Mouse (Mus musculus) MEL (cell line): ENCODE results near the gene Gmppb. TPM values are rescaled to one million over a fixed set of nuclear protein-coding genes. Genes with fewer than 3 reads are reported as not detected.

Experiments
- DNase-seq: peaks from one replicate; pipeline ENCODE4 v3.0.0; 2011; ENCODE audit warnings: low read depth, low spot score
- H3K27ac ChIP-seq: 2 replicates; pipeline ENCODE4 v1.5.1; 2012; ENCODE audit warnings: low read depth, mild to moderate bottlenecking, control low read depth, low read length, moderate library complexity; ENCODE audit not compliant: control insufficient read depth
- H3K27me3 ChIP-seq, 2 experiments: fragments of 150-350 bp in 1 of 2; sonication (generic) in 1 of 2; 2 replicates each; pipeline ENCODE4 v1.6.1; 2012; ENCODE audit warnings: low read length in 2 of 2, mild to moderate bottlenecking in 2 of 2, improper control_type of control experiment in 1 of 2, moderate library complexity in 1 of 2; ENCODE audit not compliant: insufficient read depth in 2 of 2, control insufficient read depth in 1 of 2
- H3K36me3 ChIP-seq, 2 experiments: 2 replicates each; pipeline ENCODE4 v1.6.1; 2012 to 2014; ENCODE audit warnings: low read length in 2 of 2, improper control_type of control experiment in 1 of 2, inconsistent platforms in 1 of 2, mild to moderate bottlenecking in 1 of 2; ENCODE audit not compliant: insufficient read depth in 2 of 2, control insufficient read depth in 1 of 2
- H3K4me1 ChIP-seq, 2 experiments: fragments of 150-350 bp in 1 of 2; sonication (generic) in 1 of 2; 2 replicates each; pipeline ENCODE4 v1.6.1; 2012; ENCODE audit warnings: low read length in 2 of 2, improper control_type of control experiment in 1 of 2, mild to moderate bottlenecking in 1 of 2; ENCODE audit not compliant: insufficient read depth in 2 of 2, control insufficient read depth in 1 of 2
- H3K4me3 ChIP-seq, 2 experiments: fragments of 150-350 bp in 1 of 2; sonication (generic) in 1 of 2; 2 replicates each; pipeline ENCODE4 v1.5.1; 2012; ENCODE audit warnings: low read depth in 2 of 2, low read length in 2 of 2, mild to moderate bottlenecking in 2 of 2, moderate library complexity in 2 of 2, control low read depth in 1 of 2, improper control_type of control experiment in 1 of 2; ENCODE audit not compliant: control insufficient read depth in 1 of 2, insufficient read depth in 1 of 2
- H3K79me2 ChIP-seq: 2 replicates; pipeline ENCODE4 v1.6.1; 2012; ENCODE audit warnings: mild to moderate bottlenecking, low read length, moderate library complexity; ENCODE audit not compliant: control insufficient read depth, poor library complexity, insufficient read depth
- H3K9ac ChIP-seq: 2 replicates; pipeline ENCODE4 v1.6.1; 2012; ENCODE audit warnings: low read depth, mild to moderate bottlenecking, control low read depth, low read length, moderate library complexity; ENCODE audit not compliant: control insufficient read depth, poor library complexity, severe bottlenecking
- H3K9me3 ChIP-seq: fragments of 150-350 bp; sonication (generic); replicated peaks from 2 replicates; pipeline ENCODE4 v1.6.1; 2012; ENCODE audit warnings: mild to moderate bottlenecking, low read length, improper control_type of control experiment, moderate library complexity; ENCODE audit not compliant: insufficient read depth
- CHD1 ChIP-seq: IDR thresholded peaks from 2 replicates; pipeline ENCODE4 v1.6.1; 2012; ENCODE audit warnings: low read depth, mild to moderate bottlenecking, inconsistent platforms, low read length, improper control_type of control experiment
- CHD2 ChIP-seq: IDR thresholded peaks from 2 replicates; pipeline ENCODE4 v1.6.1; 2011; ENCODE audit warnings: low read length, improper control_type of control experiment
- CTCF ChIP-seq, 3 experiments: IDR thresholded peaks in 2 of 3; conservative IDR thresholded peaks in 1 of 3; 2 replicates each; pipeline ENCODE4 v1.5.1; 2011 to 2012; ENCODE audit warnings: low read length in 3 of 3, low read depth in 2 of 3, mild to moderate bottlenecking in 2 of 3, improper control_type of control experiment in 1 of 3, inconsistent platforms in 1 of 3, mixed read lengths in 1 of 3, moderate library complexity in 1 of 3; ENCODE audit not compliant: control insufficient read depth in 1 of 3, insufficient read depth in 1 of 3, poor library complexity in 1 of 3, severe bottlenecking in 1 of 3
- ELF1 ChIP-seq: IDR thresholded peaks from 2 replicates; pipeline ENCODE4 v1.6.1; 2014; ENCODE audit warnings: low read depth, mild to moderate bottlenecking, inconsistent platforms, low read length, improper control_type of control experiment, moderate library complexity
- ETS1 ChIP-seq: IDR thresholded peaks from 2 replicates; pipeline ENCODE4 v1.6.1; 2012; ENCODE audit warnings: low read depth, mild to moderate bottlenecking, inconsistent platforms, low read length, improper control_type of control experiment, moderate library complexity
- HCFC1 ChIP-seq: IDR thresholded peaks from 2 replicates; pipeline ENCODE4 v1.6.1; 2012; ENCODE audit warnings: low read depth, mild to moderate bottlenecking, inconsistent platforms, low read length, improper control_type of control experiment, moderate library complexity
- MAX ChIP-seq: IDR thresholded peaks from 2 replicates; pipeline ENCODE4 v1.6.1; 2011; ENCODE audit warnings: low read length, improper control_type of control experiment
- MAZ ChIP-seq: IDR thresholded peaks from 2 replicates; pipeline ENCODE4 v1.6.1; 2012; ENCODE audit warnings: low read depth, mild to moderate bottlenecking, inconsistent platforms, low read length, improper control_type of control experiment
- MXI1 ChIP-seq: IDR thresholded peaks from 2 replicates; pipeline ENCODE4 v1.6.1; 2011; ENCODE audit warnings: mild to moderate bottlenecking, low read depth, low read length, improper control_type of control experiment
- MYB ChIP-seq: IDR thresholded peaks from 2 replicates; pipeline ENCODE4 v1.6.1; 2011; ENCODE audit warnings: mild to moderate bottlenecking, low read depth, low read length, improper control_type of control experiment
- POLR2A ChIP-seq, 2 experiments: IDR thresholded peaks; 2 replicates each; pipeline ENCODE4 v1.6.1; 2011 to 2012; ENCODE audit warnings: low read length in 2 of 2, mild to moderate bottlenecking in 2 of 2, control low read depth in 1 of 2, improper control_type of control experiment in 1 of 2, low read depth in 1 of 2, moderate library complexity in 1 of 2; ENCODE audit not compliant: control insufficient read depth in 1 of 2, insufficient read depth in 1 of 2, poor library complexity in 1 of 2
- POLR2AphosphoS2 ChIP-seq: IDR thresholded peaks from 2 replicates; pipeline ENCODE4 v1.6.1; 2011; ENCODE audit warnings: low read length, improper control_type of control experiment
- POLR2AphosphoS5 ChIP-seq: IDR thresholded peaks from 2 replicates; pipeline ENCODE4 v1.6.1; 2012; ENCODE audit warnings: low read depth, borderline replicate concordance, mild to moderate bottlenecking, inconsistent platforms, low read length, moderate library complexity, mixed read lengths
- RAD21 ChIP-seq: IDR thresholded peaks from 2 replicates; pipeline ENCODE4 v1.6.1; 2011; ENCODE audit warnings: mild to moderate bottlenecking, low read depth, low read length, improper control_type of control experiment
- RCOR1 ChIP-seq: IDR thresholded peaks from 2 replicates; pipeline ENCODE4 v1.6.1; 2012; ENCODE audit warnings: low read depth, mild to moderate bottlenecking, inconsistent platforms, low read length, improper control_type of control experiment
- SIN3A ChIP-seq: IDR thresholded peaks from 2 replicates; pipeline ENCODE4 v1.6.1; 2012; ENCODE audit warnings: low read length, improper control_type of control experiment, inconsistent platforms
- SMC3 ChIP-seq: IDR thresholded peaks from 2 replicates; pipeline ENCODE4 v1.6.1; 2011; ENCODE audit warnings: low read depth, low read length, improper control_type of control experiment
- TBP ChIP-seq: IDR thresholded peaks from 2 replicates; pipeline ENCODE4 v1.8.0; 2011; ENCODE audit warnings: low read depth, low read length, improper control_type of control experiment
- ZMIZ1 ChIP-seq: IDR thresholded peaks from 2 replicates; pipeline ENCODE4 v1.6.1; 2012; ENCODE audit warnings: low read depth, mild to moderate bottlenecking, inconsistent platforms, low read length, improper control_type of control experiment, moderate library complexity
- ZNF384 ChIP-seq: IDR thresholded peaks from 2 replicates; pipeline ENCODE4 v1.6.1; 2012; ENCODE audit warnings: low read depth, mild to moderate bottlenecking, inconsistent platforms, low read length, improper control_type of control experiment
- polyA plus RNA-seq, 2 experiments: library from polyadenylated mRNA; stranded (reverse) in 1 of 2; unstranded in 1 of 2; fragments of >175 nt in 1 of 2; fragments of >200 nt in 1 of 2; gene quantifications; 2 replicates each; pipeline versions ENCODE4 v1.2.1 to v1.2.4; 2012; ENCODE audit warnings: low replicate concordance in 2 of 2, low read depth in 1 of 2; ENCODE audit not compliant: insufficient read length in 2 of 2, insufficient read depth in 1 of 2, missing spikeins in 1 of 2
- total RNA-seq: library from RNA; depleted of rRNA; stranded (reverse); fragments of 300-350 nt; gene quantifications from 2 replicates; pipeline ENCODE4 v1.2.3, GENCODE M21; 2012

The Gmppb gene
- total and polyA plus RNA-seq, 3 experiments, result 26.2 to 38.1 TPM; not detected in 1

DNA sequence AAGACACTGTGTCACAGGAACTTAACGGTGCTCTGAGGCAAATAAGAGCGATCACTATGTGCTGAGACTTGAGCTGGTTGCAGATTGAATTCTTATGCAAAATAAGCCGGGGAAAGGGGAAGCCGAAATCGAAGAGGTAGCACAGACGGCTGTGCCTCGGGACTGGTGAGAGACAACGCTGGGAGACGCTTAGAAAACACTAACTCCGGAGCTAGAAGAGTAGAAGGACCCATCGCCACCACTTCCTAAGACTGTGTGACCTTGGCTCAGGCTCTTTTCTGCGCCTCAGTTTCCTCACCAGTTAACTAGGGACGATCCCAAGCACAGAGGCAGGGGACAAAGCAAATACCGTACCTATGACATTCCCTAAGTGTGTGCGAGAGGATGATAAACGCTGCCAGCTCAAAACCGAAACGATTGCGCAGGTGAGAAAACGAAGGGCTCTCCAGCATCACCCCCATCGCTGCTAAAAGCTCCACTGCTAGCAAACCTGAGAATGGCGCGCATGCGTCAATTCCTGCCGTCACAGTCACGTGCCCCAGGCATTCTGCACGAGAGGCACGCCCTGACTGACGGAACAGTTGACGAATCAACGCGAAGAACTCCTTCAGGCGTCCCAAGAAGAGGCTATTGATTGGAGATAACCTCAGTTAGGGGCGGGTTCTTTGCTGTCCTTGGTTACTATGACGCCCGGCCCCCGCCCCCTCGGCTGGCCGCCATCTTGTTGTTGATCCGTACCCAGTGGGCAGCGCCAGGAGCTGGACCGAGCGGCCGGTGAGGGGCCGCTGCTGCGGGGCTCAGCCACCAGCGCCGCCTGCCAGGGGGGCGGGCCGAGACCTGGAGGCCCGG, 46.9 kb upstream of the Gmppb start, which contains the start of gene Ip6k1 (continued):
- TF ChIP-seq POLR2A (IDR thresholded peaks at IDR 0.05; ENCODE audit: control insufficient read depth in 1 of 2, insufficient read depth in 1 of 2, low read depth in 1 of 2, low read length in 2 of 2, poor library complexity in 1 of 2) (peak; percentile 71 to 96), TBP (peak; percentile 80), MAX (peak; percentile 99), MYB (no peak), HCFC1 (peak; percentile 79), SIN3A (peak; percentile 70), CHD2 (peak; percentile 82)

DNA sequence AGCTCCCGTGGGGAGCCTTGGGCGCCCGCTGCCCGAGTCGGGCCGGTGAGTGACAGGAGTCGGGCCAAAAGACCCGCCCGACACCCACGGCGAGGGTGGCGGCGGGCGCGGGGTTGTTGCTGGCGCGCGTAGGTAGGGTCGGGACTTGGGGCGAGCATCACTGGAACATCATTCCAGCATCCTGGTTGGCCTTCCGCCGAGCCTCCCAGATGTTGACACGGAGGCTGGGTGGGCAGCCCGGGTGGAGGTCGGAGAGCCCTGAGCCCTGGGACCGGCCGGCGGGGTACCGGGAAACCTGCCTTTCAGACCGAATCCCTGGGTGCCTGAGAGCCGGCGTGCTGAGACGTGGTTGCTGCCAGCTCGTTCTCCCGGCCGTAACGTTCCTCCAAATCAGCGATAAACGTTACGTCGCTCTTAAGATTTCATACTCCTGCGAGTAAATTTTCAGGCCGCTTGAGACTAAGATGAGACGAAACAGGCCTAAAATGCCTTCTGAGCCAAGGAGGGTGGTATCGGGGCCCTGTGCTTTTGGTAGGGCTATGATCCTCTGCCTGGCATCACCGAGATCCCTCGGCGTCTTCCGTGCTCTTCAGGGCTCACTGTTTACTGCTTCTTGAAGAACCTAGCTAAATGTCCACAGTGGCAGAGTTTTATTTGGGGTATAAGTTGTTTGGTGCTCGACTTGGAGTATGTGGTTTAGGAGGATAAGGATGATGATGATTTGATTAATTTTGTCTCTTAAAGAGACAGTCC, 46.1 kb upstream of the Gmppb start:
- peak; percentile 50 for TF ChIP-seq HCFC1
- peak; percentile 58 for TF ChIP-seq MXI1
- TF ChIP-seq CHD1, result 0 out of 2 replicates have a peak, but pooled peaks have one; percentile 85
- TF ChIP-seq POLR2AphosphoS5, result no peak
- TF ChIP-seq ZNF384, result no peak
- TF ChIP-seq ETS1, result no peak
- no peak for TF ChIP-seq CTCF (IDR thresholded peaks at IDR 0.05 in 2 of 3, conservative IDR thresholded peaks at IDR 0.05 in 1 of 3; ENCODE audit: control insufficient read depth in 1 of 3, insufficient read depth in 1 of 3, low read depth in 2 of 3, low read length in 3 of 3, poor library complexity in 1 of 3, severe bottlenecking in 1 of 3)
- 0 out of 2 replicates have a peak, but pooled peaks have one; percentile 12 for TF ChIP-seq SMC3
- peak; percentile 32; the same call in 1 of the 2 replicates for TF ChIP-seq SIN3A
- no peak for TF ChIP-seq MYB
- peak; percentile 15; the same call in 1 of the 2 replicates for TF ChIP-seq MAX
- no peak for TF ChIP-seq POLR2AphosphoS2
- TF ChIP-seq MAZ, result 0 out of 2 replicates have a peak, but pooled peaks have one; percentile 16
- no peak for TF ChIP-seq RAD21
- TF ChIP-seq RCOR1, result no peak; the same call in 1 of the 2 replicates
- TF ChIP-seq ZMIZ1, result 0 out of 2 replicates have a peak, but pooled peaks have one; percentile 39
- no peak for TF ChIP-seq ELF1
- TF ChIP-seq, all 39 proteins: peak for 8
- Histone ChIP-seq H3K4me1 (peaks cover 6 to 13% of the 10 kb centered on the region in 2 experiments), H3K79me2 (peaks cover 43% of the 10 kb centered on the region), H3K9ac (peak overlapping the region; percentile 91), H3K27me3 (no peaks in the 10 kb centered on the region), H3K27ac (peak overlapping the region; percentile 65), H3K4me3 (peak overlapping the region; percentile 86 to 93), H3K36me3 (peaks cover 0 to 17% of the 10 kb centered on the region in 2 experiments; a peak in 3 of 4 replicates), H3K9me3 (no peaks in the 10 kb centered on the region)
- peak; percentile 68 for DNase-seq
